Mouse (Mus musculus) bone marrow, adult 2 months (tissue): ENCODE results near the gene Adamts15.

Experiments used
- CTCF ChIP-seq: fragments of 200-500 bp; IDR thresholded peaks from 2 replicates; pipeline ENCODE4 v1.5.1; 2011; ENCODE audit warnings: low read length, control low read depth; ENCODE audit not compliant: control insufficient read depth, insufficient read depth
- POLR2A ChIP-seq: fragments of 200-500 bp; IDR thresholded peaks from 2 replicates; pipeline ENCODE4 v1.6.1; 2011; ENCODE audit warnings: low read depth, mild to moderate bottlenecking, control low read depth, low read length, borderline replicate concordance; ENCODE audit not compliant: control insufficient read depth

DNA sequence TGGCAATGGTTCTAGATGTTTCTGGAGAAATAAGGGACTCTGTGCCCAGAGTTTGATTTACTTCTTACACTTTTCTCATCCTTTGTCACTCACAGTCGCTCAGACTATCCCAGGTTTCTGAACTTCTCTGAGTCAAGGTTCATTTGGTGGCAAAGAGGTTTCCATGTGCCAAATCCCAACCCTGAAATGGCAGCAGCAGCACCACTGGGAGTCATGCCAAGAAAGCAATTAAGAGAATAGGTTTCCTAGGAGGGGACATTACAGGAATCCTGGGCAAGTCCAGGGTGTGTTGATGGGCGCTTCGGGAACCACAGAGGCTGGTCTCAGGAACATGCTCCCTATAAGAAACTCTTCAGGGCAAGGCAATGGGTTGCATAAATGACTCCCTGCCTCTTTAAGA lies 26.6 kb downstream of the Adamts15 start:
- no peak for TF ChIP-seq CTCF
- no peak for TF ChIP-seq POLR2A
